Mouse (Mus musculus): ENCODE measurements at regions not wholly inside any gene's neighbourhood (a gene's known extent, or its start where the extent isn't known, plus 50 kb on each side); places are given as distances from the start of the nearest gene placed in this dataset.

DNA sequence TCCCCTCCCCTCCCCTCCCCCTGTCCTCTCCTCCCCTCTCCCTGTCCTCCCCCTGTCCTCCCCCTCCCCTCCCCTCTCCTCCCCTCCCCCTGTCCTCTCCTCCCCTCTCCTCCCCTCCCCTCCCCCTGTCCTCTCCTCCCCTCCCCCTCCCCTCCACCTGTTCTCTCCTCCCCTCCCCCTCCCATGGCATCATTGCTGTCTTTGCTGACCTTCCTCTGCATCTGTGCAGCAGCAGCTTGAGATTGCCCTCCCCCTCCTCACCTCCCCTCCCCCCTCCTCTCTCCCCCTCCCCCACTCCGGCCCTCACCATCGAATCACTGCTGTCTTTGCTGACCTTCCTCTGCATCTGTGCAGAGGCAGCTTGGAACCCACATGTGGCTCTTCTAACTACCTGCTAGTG, 123.4 kb upstream of the Ubr2 start:
- TF ChIP-seq MAX (IDR thresholded peaks at IDR 0.05; ENCODE audit: low read length) (no peak), TBP (conservative IDR thresholded peaks at IDR 0.05; ENCODE audit: low read depth, low read length) (no peak), CTCF (conservative IDR thresholded peaks at IDR 0.05 in 1 of 2, IDR thresholded peaks at IDR 0.05 in 1 of 2; ENCODE audit: low read depth in 2 of 2, low read length in 2 of 2) (no peak), POLR2AphosphoS2 (IDR thresholded peaks at IDR 0.05; ENCODE audit: low read depth, low read length) (no peak), E2F4 (IDR thresholded peaks at IDR 0.05; ENCODE audit: insufficient replicate concordance, low read depth, low read length) (no peak), KAT2A (IDR thresholded peaks at IDR 0.05; ENCODE audit: insufficient replicate concordance, low read length) (no peak), MYC (IDR thresholded peaks at IDR 0.05; ENCODE audit: low read depth, low read length) (no peak), POLR2A (IDR thresholded peaks at IDR 0.05; ENCODE audit: low read depth, low read length) (no peak)

Measured in CH12.LX (cell line).